Mouse (Mus musculus) cerebellum, postnatal 14 days (tissue): Measurements from ENCODE around the gene Slc2a9.

Source experiments
- DNase-seq, 2 experiments: peaks; one replicate each; pipeline ENCODE4 v3.0.0; 2021; ENCODE audit warnings: mixed read lengths in 2 of 2

Gene Slc2a9

GRCm38 (mm10) chr5:38502992-38503391 lies at the start of gene Slc2a9:
Gene Slc2a9 (minus strand): TSS chr5:38503143.
- no peak for DNase-seq

- no peak for DNase-seq
Measured at GRCm38 (mm10) chr5:38552615-38553014, 49.7 kb upstream of the Slc2a9 start.

- DNase-seq, result no peak
Measured at GRCm38 (mm10) chr5:38550221-38550768, 47.4 kb upstream of the Slc2a9 start.

GRCm38 (mm10) chr5:38549461-38549909 lies 46.5 kb upstream of the Slc2a9 start:
- no peak for DNase-seq

GRCm38 (mm10) chr5:38547375-38547774 lies 44.4 kb upstream of the Slc2a9 start:
- DNase-seq, result no peak

- DNase-seq, result no peak
Measured at GRCm38 (mm10) chr5:38544423-38545415, 41.8 kb upstream of the Slc2a9 start.

GRCm38 (mm10) chr5:38543496-38544217 lies 40.7 kb upstream of the Slc2a9 start:
- peak; percentile 73 to 79 for DNase-seq

GRCm38 (mm10) chr5:38541728-38542127 lies 38.8 kb upstream of the Slc2a9 start:
- DNase-seq, result no peak

GRCm38 (mm10) chr5:38540898-38541297 lies 38.0 kb upstream of the Slc2a9 start:
- DNase-seq, result no peak

GRCm38 (mm10) chr5:38538508-38538907 lies 35.6 kb upstream of the Slc2a9 start:
- DNase-seq, result no peak

- no peak for DNase-seq
Measured at GRCm38 (mm10) chr5:38537845-38538244, 34.9 kb upstream of the Slc2a9 start.

GRCm38 (mm10) chr5:38536822-38537221 lies 33.9 kb upstream of the Slc2a9 start:
- DNase-seq, result no peak

GRCm38 (mm10) chr5:38532084-38532483 lies 29.1 kb upstream of the Slc2a9 start:
- peak; percentile 68 to 70 for DNase-seq

- peak; percentile 47 to 51 for DNase-seq
Measured at GRCm38 (mm10) chr5:38529724-38530428, 26.9 kb upstream of the Slc2a9 start.

- no peak for DNase-seq
Measured at GRCm38 (mm10) chr5:38522977-38523376, 20.0 kb upstream of the Slc2a9 start.

GRCm38 (mm10) chr5:38520838-38521237 lies 17.9 kb upstream of the Slc2a9 start:
- no peak for DNase-seq

- DNase-seq, result peak; percentile 48 to 61
Measured at GRCm38 (mm10) chr5:38516267-38516666, 13.3 kb upstream of the Slc2a9 start.

GRCm38 (mm10) chr5:38512991-38513390 lies 10.0 kb upstream of the Slc2a9 start:
- no peak for DNase-seq

GRCm38 (mm10) chr5:38509568-38509967 lies 6.6 kb upstream of the Slc2a9 start:
- DNase-seq, result no peak

GRCm38 (mm10) chr5:38505435-38505765 lies 2.5 kb upstream of the Slc2a9 start:
- no peak for DNase-seq

- no peak for DNase-seq
Measured at GRCm38 (mm10) chr5:38504747-38505434, 1.9 kb upstream of the Slc2a9 start.

GRCm38 (mm10) chr5:38504116-38504515 lies 1.2 kb upstream of the Slc2a9 start:
- no peak for DNase-seq
